Mouse (Mus musculus) stomach, postnatal 0 days (tissue): Measurements from ENCODE around the gene Gng2.

ENCODE experiments used
- CTCF ChIP-seq: IDR thresholded peaks from 2 replicates; pipeline ENCODE4 v1.5.1; 2016; ENCODE audit warnings: antibody characterized with exemption, low read depth, mild to moderate bottlenecking, moderate library complexity
- EP300 ChIP-seq: optimal IDR thresholded peaks from 2 replicates; pipeline ENCODE3; 2016; ENCODE audit warnings: antibody characterized with exemption

GRCm38 (mm10) chr14:20007446-20007845, 30.0 kb upstream of the Gng2 start:
- no peak for TF ChIP-seq CTCF
- TF ChIP-seq EP300 = no peak
